Mouse (Mus musculus): ENCODE measurements around the gene Olfr1090. TPM values are rescaled to one million over a fixed set of nuclear protein-coding genes. Genes with fewer than 3 reads are reported as not detected.

The Olfr1090 gene
- not detected for polyA plus RNA-seq (2012; fragmentation: generic; extraction: Trizol)

GRCm38 (mm10) chr2:86758893-86759292, at the start of gene Olfr1090:
Olfr1090 (minus strand) TSS chr2:86758993.

GRCm38 (mm10) chr2:86782179-86782578, 23.4 kb upstream of the Olfr1090 start, which contains the start of gene Olfr1093:
Olfr1093 (plus strand) TSS chr2:86782479.

GRCm38 (mm10) chr2:86733601-86734000, 25.2 kb downstream of the Olfr1090 start, which contains the start of gene Olfr1089:
Olfr1089 (minus strand) TSS chr2:86733701.

Other genes with a start within 250 kb of the Olfr1090 start
- not detected for gene Olfr1079, start 216.5 kb downstream of the Olfr1090 start, polyA plus RNA-seq (2012; fragmentation: generic; extraction: Trizol)
- not detected for gene Olfr1080, start 200.8 kb downstream of the Olfr1090 start, polyA plus RNA-seq (2012; fragmentation: generic; extraction: Trizol)
- gene Olfr1082, start 160.0 kb downstream of the Olfr1090 start, polyA plus RNA-seq (2012; fragmentation: generic; extraction: Trizol), result not detected
- not detected for gene Olfr1084, start 119.3 kb downstream of the Olfr1090 start, polyA plus RNA-seq (2012; fragmentation: generic; extraction: Trizol)
- not detected for gene Olfr1085, start 97.0 kb downstream of the Olfr1090 start, polyA plus RNA-seq (2012; fragmentation: generic; extraction: Trizol)
- not detected for gene Olfr1086, start 78.9 kb downstream of the Olfr1090 start, polyA plus RNA-seq (2012; fragmentation: generic; extraction: Trizol)
- gene Olfr1087, start 60.6 kb downstream of the Olfr1090 start, polyA plus RNA-seq (2012; fragmentation: generic; extraction: Trizol), result not detected
- not detected for gene Olfr1089, start 25.3 kb downstream of the Olfr1090 start, polyA plus RNA-seq (2012; fragmentation: generic; extraction: Trizol)
- not detected for gene Olfr1093, start 23.5 kb upstream of the Olfr1090 start, polyA plus RNA-seq (2012; fragmentation: generic; extraction: Trizol)
- not detected for gene Olfr141, start 51.0 kb upstream of the Olfr1090 start, polyA plus RNA-seq (2012; fragmentation: generic; extraction: Trizol)
- gene Olfr1094, start 65.7 kb upstream of the Olfr1090 start, polyA plus RNA-seq (2012; fragmentation: generic; extraction: Trizol), result not detected
- not detected for gene Olfr1095, start 92.7 kb upstream of the Olfr1090 start, polyA plus RNA-seq (2012; fragmentation: generic; extraction: Trizol)
- gene Gm13723, start 115.8 kb upstream of the Olfr1090 start, polyA plus RNA-seq (2012; fragmentation: generic; extraction: Trizol), result not detected
- not detected for gene Olfr1097, start 133.2 kb upstream of the Olfr1090 start, polyA plus RNA-seq (2012; fragmentation: generic; extraction: Trizol)
- not detected for gene Olfr1098, start 165.6 kb upstream of the Olfr1090 start, polyA plus RNA-seq (2012; fragmentation: generic; extraction: Trizol)
- gene Olfr1099, start 201.7 kb upstream of the Olfr1090 start, polyA plus RNA-seq (2012; fragmentation: generic; extraction: Trizol), result not detected
- not detected for gene Olfr1100, start 221.0 kb upstream of the Olfr1090 start, polyA plus RNA-seq (2012; fragmentation: generic; extraction: Trizol)
- not detected for gene Olfr1101, start 232.2 kb upstream of the Olfr1090 start, polyA plus RNA-seq (2012; fragmentation: generic; extraction: Trizol)
- gene Olfr1102, start 239.4 kb upstream of the Olfr1090 start, polyA plus RNA-seq (2012; fragmentation: generic; extraction: Trizol), result not detected

Measured in C3H10T1/2 (cell line).